Mouse (Mus musculus): Measurements from ENCODE around the gene Ephb3. TPM values are rescaled to one million over a fixed set of nuclear protein-coding genes. Genes with fewer than 3 reads are reported as not detected.

Gene Ephb3
- polyA plus RNA-seq, 1 experiment from 2014 or later, result 10.3 TPM

GRCm38 (mm10) chr16:21211501-21211900 lies 6.9 kb downstream of the Ephb3 start:
- H3K36me3 ChIP-seq (ENCODE audit: control insufficient read depth, insufficient read depth, low read length), result peaks cover 2% of the 10 kb centered on the region; the same call in 1 of the 2 replicates
- H3K9me3 ChIP-seq (ENCODE audit: control insufficient read depth, low read length), result no peaks in the 10 kb centered on the region
- WGBS, result 35% methylated on average over 4 of the region's 4 CpGs
- peak overlapping the region; percentile 54 for H3K9ac ChIP-seq (ENCODE audit: low read depth, low read length)
- H3K27ac ChIP-seq (ENCODE audit: low read depth, low read length), result peak overlapping the region; percentile 80
- DNase-seq (ENCODE audit: low spot score) (no peak), ATAC-seq (ENCODE audit: low FRiP score) (peak; percentile 11; the same call in 1 of the 2 replicates)
- peak overlapping the region; percentile 29 for H3K4me3 ChIP-seq (ENCODE audit: low read depth, low read length)
- peak overlapping the region; percentile 46 for H3K4me2 ChIP-seq (replicated peaks; ENCODE audit: low read depth, low read length)
- 0 out of 2 replicates have a peak, but pooled peaks cover 2% of the 10 kb centered on the region for H3K27me3 ChIP-seq (ENCODE audit: control insufficient read depth, insufficient read depth, low read length)
- H3K4me1 ChIP-seq (replicated peaks; ENCODE audit: control insufficient read depth, insufficient read depth, low read length), result peaks cover 22% of the 10 kb centered on the region

GRCm38 (mm10) chr16:21212369-21212768 lies 7.8 kb downstream of the Ephb3 start:
- ATAC-seq (ENCODE audit: low FRiP score) (no peak), DNase-seq (ENCODE audit: low spot score) (peak; percentile 41)
- no peak overlapping the region for H3K9ac ChIP-seq (ENCODE audit: low read depth, low read length)
- H3K9me3 ChIP-seq (ENCODE audit: control insufficient read depth, low read length), result no peaks in the 10 kb centered on the region
- no peak overlapping the region for H3K4me3 ChIP-seq (ENCODE audit: low read depth, low read length)
- H3K36me3 ChIP-seq (ENCODE audit: control insufficient read depth, insufficient read depth, low read length), result peaks cover 2% of the 10 kb centered on the region; the same call in 1 of the 2 replicates
- H3K27ac ChIP-seq (ENCODE audit: low read depth, low read length), result no peak overlapping the region
- peaks cover 23% of the 10 kb centered on the region for H3K4me1 ChIP-seq (replicated peaks; ENCODE audit: control insufficient read depth, insufficient read depth, low read length)
- 0 out of 2 replicates have a peak, but pooled peaks cover 2% of the 10 kb centered on the region for H3K27me3 ChIP-seq (ENCODE audit: control insufficient read depth, insufficient read depth, low read length)
- H3K4me2 ChIP-seq (replicated peaks; ENCODE audit: low read depth, low read length), result no peak overlapping the region; the same call in 1 of the 2 replicates
- 10% methylated on average over 1 of the region's 1 CpGs for WGBS

- Histone ChIP-seq H3K4me3 (ENCODE audit: low read depth, low read length) (no peak overlapping the region), H3K27me3 (ENCODE audit: control insufficient read depth, insufficient read depth, low read length) (0 out of 2 replicates have a peak, but pooled peaks cover 2% of the 10 kb centered on the region), H3K4me1 (replicated peaks; ENCODE audit: control insufficient read depth, insufficient read depth, low read length) (peaks cover 20% of the 10 kb centered on the region), H3K9me3 (ENCODE audit: control insufficient read depth, low read length) (no peaks in the 10 kb centered on the region), H3K27ac (ENCODE audit: low read depth, low read length) (no peak overlapping the region), H3K9ac (ENCODE audit: low read depth, low read length) (no peak overlapping the region), H3K4me2 (replicated peaks; ENCODE audit: low read depth, low read length) (no peak overlapping the region), H3K36me3 (ENCODE audit: control insufficient read depth, insufficient read depth, low read length) (peaks cover 4% of the 10 kb centered on the region; the same call in 1 of the 2 replicates)
- ATAC-seq (ENCODE audit: low FRiP score) (no peak), DNase-seq (ENCODE audit: low spot score) (no peak)
- WGBS, result 97% methylated on average over 7 of the region's 7 CpGs
These were observed 9.4 kb downstream of the Ephb3 start for GRCm38 (mm10) chr16:21213939-21214338.

- 94% methylated on average over 17 of the region's 17 CpGs for WGBS
- Histone ChIP-seq H3K27ac (ENCODE audit: low read depth, low read length) (no peak overlapping the region), H3K36me3 (ENCODE audit: control insufficient read depth, insufficient read depth, low read length) (peaks cover 6% of the 10 kb centered on the region; the same call in 1 of the 2 replicates), H3K9me3 (ENCODE audit: control insufficient read depth, low read length) (no peaks in the 10 kb centered on the region), H3K4me1 (replicated peaks; ENCODE audit: control insufficient read depth, insufficient read depth, low read length) (peaks cover 20% of the 10 kb centered on the region), H3K4me3 (ENCODE audit: low read depth, low read length) (no peak overlapping the region), H3K9ac (ENCODE audit: low read depth, low read length) (no peak overlapping the region), H3K27me3 (ENCODE audit: control insufficient read depth, insufficient read depth, low read length) (0 out of 2 replicates have a peak, but pooled peaks cover 2% of the 10 kb centered on the region), H3K4me2 (replicated peaks; ENCODE audit: low read depth, low read length) (no peak overlapping the region)
- ATAC-seq (ENCODE audit: low FRiP score) (no peak), DNase-seq (ENCODE audit: low spot score) (no peak)
These were observed 10.2 kb downstream of the Ephb3 start for GRCm38 (mm10) chr16:21214803-21215202.

- Histone ChIP-seq H3K4me1 (replicated peaks; ENCODE audit: control insufficient read depth, insufficient read depth, low read length) (peaks cover 20% of the 10 kb centered on the region), H3K36me3 (ENCODE audit: control insufficient read depth, insufficient read depth, low read length) (peaks cover 6% of the 10 kb centered on the region; the same call in 1 of the 2 replicates), H3K27me3 (ENCODE audit: control insufficient read depth, insufficient read depth, low read length) (0 out of 2 replicates have a peak, but pooled peaks cover 2% of the 10 kb centered on the region), H3K9ac (ENCODE audit: low read depth, low read length) (no peak overlapping the region), H3K9me3 (ENCODE audit: control insufficient read depth, low read length) (no peaks in the 10 kb centered on the region), H3K27ac (ENCODE audit: low read depth, low read length) (no peak overlapping the region), H3K4me2 (replicated peaks; ENCODE audit: low read depth, low read length) (no peak overlapping the region), H3K4me3 (ENCODE audit: low read depth, low read length) (no peak overlapping the region)
- 25% methylated on average over 4 of the region's 4 CpGs for WGBS
- DNase-seq (ENCODE audit: low spot score), result peak; percentile 56
- ATAC-seq (ENCODE audit: low FRiP score), result peak; percentile 7; the same call in 1 of the 2 replicates
These were observed 11.5 kb downstream of the Ephb3 start for GRCm38 (mm10) chr16:21216047-21216446.

GRCm38 (mm10) chr16:21217233-21217632 lies 12.7 kb downstream of the Ephb3 start:
- Histone ChIP-seq H3K9ac (ENCODE audit: low read depth, low read length) (no peak overlapping the region), H3K27me3 (ENCODE audit: control insufficient read depth, insufficient read depth, low read length) (0 out of 2 replicates have a peak, but pooled peaks cover under 1% of the 10 kb centered on the region), H3K4me3 (ENCODE audit: low read depth, low read length) (no peak overlapping the region), H3K36me3 (ENCODE audit: control insufficient read depth, insufficient read depth, low read length) (peaks cover 6% of the 10 kb centered on the region; the same call in 1 of the 2 replicates), H3K4me2 (replicated peaks; ENCODE audit: low read depth, low read length) (no peak overlapping the region), H3K4me1 (replicated peaks; ENCODE audit: control insufficient read depth, insufficient read depth, low read length) (peaks cover 11% of the 10 kb centered on the region), H3K27ac (ENCODE audit: low read depth, low read length) (no peak overlapping the region), H3K9me3 (ENCODE audit: control insufficient read depth, low read length) (no peaks in the 10 kb centered on the region)
- DNase-seq (ENCODE audit: low spot score) (no peak), ATAC-seq (ENCODE audit: low FRiP score) (no peak)
- WGBS, result 85% methylated on average over 14 of the region's 14 CpGs

- Histone ChIP-seq H3K9ac (ENCODE audit: low read depth, low read length) (no peak overlapping the region), H3K27ac (ENCODE audit: low read depth, low read length) (no peak overlapping the region), H3K36me3 (ENCODE audit: control insufficient read depth, insufficient read depth, low read length) (peaks cover 6% of the 10 kb centered on the region; the same call in 1 of the 2 replicates), H3K4me1 (replicated peaks; ENCODE audit: control insufficient read depth, insufficient read depth, low read length) (peaks cover 7% of the 10 kb centered on the region), H3K27me3 (ENCODE audit: control insufficient read depth, insufficient read depth, low read length) (no peaks in the 10 kb centered on the region), H3K4me3 (ENCODE audit: low read depth, low read length) (no peak overlapping the region), H3K4me2 (replicated peaks; ENCODE audit: low read depth, low read length) (no peak overlapping the region), H3K9me3 (ENCODE audit: control insufficient read depth, low read length) (no peaks in the 10 kb centered on the region)
- no peak for DNase-seq (ENCODE audit: low spot score)
- WGBS, result 97% methylated on average over 4 of the region's 4 CpGs
- no peak for ATAC-seq (ENCODE audit: low FRiP score)
These were observed 15.1 kb downstream of the Ephb3 start for GRCm38 (mm10) chr16:21219656-21220055.

- no peak overlapping the region for H3K9ac ChIP-seq (ENCODE audit: low read depth, low read length)
- H3K4me3 ChIP-seq (ENCODE audit: low read depth, low read length), result no peak overlapping the region
- no peaks in the 10 kb centered on the region for H3K27me3 ChIP-seq (ENCODE audit: control insufficient read depth, insufficient read depth, low read length)
- no peaks in the 10 kb centered on the region for H3K9me3 ChIP-seq (ENCODE audit: control insufficient read depth, low read length)
- H3K36me3 ChIP-seq (ENCODE audit: control insufficient read depth, insufficient read depth, low read length), result peaks cover 4% of the 10 kb centered on the region; the same call in 1 of the 2 replicates
- no peaks in the 10 kb centered on the region for H3K4me1 ChIP-seq (replicated peaks; ENCODE audit: control insufficient read depth, insufficient read depth, low read length)
- H3K4me2 ChIP-seq (replicated peaks; ENCODE audit: low read depth, low read length), result no peak overlapping the region
- no peak for ATAC-seq (ENCODE audit: low FRiP score)
- DNase-seq (ENCODE audit: low spot score), result no peak
- WGBS, result 92% methylated on average over 3 of the region's 3 CpGs
- H3K27ac ChIP-seq (ENCODE audit: low read depth, low read length), result no peak overlapping the region
These were observed 18.5 kb downstream of the Ephb3 start for GRCm38 (mm10) chr16:21223038-21223437.

- Histone ChIP-seq H3K9ac (ENCODE audit: low read depth, low read length) (no peak overlapping the region), H3K36me3 (ENCODE audit: control insufficient read depth, insufficient read depth, low read length) (no peaks in the 10 kb centered on the region), H3K27me3 (ENCODE audit: control insufficient read depth, insufficient read depth, low read length) (no peaks in the 10 kb centered on the region), H3K4me2 (replicated peaks; ENCODE audit: low read depth, low read length) (no peak overlapping the region), H3K27ac (ENCODE audit: low read depth, low read length) (no peak overlapping the region), H3K4me3 (ENCODE audit: low read depth, low read length) (no peak overlapping the region), H3K9me3 (ENCODE audit: control insufficient read depth, low read length) (no peaks in the 10 kb centered on the region), H3K4me1 (replicated peaks; ENCODE audit: control insufficient read depth, insufficient read depth, low read length) (no peaks in the 10 kb centered on the region)
- 53% methylated on average over 4 of the region's 4 CpGs for WGBS
- DNase-seq (ENCODE audit: low spot score) (no peak), ATAC-seq (ENCODE audit: low FRiP score) (no peak)
These were observed 20.2 kb downstream of the Ephb3 start for GRCm38 (mm10) chr16:21224648-21225240.

Data from hindbrain, embryonic 11.5 days (tissue).